Mouse (Mus musculus) gastrocnemius, postnatal 10 days (tissue): ENCODE data around the gene Agxt. TPM values are rescaled to one million over a fixed set of nuclear protein-coding genes. Genes with fewer than 3 reads are reported as not detected.
A peak's percentile ranks its signal among the peaks of the same experiment; 100 is the strongest.

ENCODE experiments used
- DNase-seq: peaks from one replicate; pipeline ENCODE4 v3.0.0; 2021; ENCODE audit warnings: mixed read lengths
- total RNA-seq, 2 experiments: library from RNA; stranded (reverse); gene quantifications; 2 replicates each; pipeline ENCODE4 v1.2.3; 2021

Agxt gene
- total RNA-seq, 2 experiments from 2014 or later = 0.23 TPM; not detected in 1

GRCm38 (mm10) chr1:93150907-93151661 is 16.0 kb downstream of the Agxt start:
- DNase-seq = no peak

GRCm38 (mm10) chr1:93157566-93157965 is 22.5 kb downstream of the Agxt start:
- DNase-seq = no peak

- DNase-seq = no peak
These were observed 23.9 kb downstream of the Agxt start for GRCm38 (mm10) chr1:93158916-93159315.

GRCm38 (mm10) chr1:93159566-93160500 is 24.8 kb downstream of the Agxt start:
- no peak for DNase-seq

- DNase-seq = no peak
These were observed 25.6 kb downstream of the Agxt start, which contains the start of gene 2310007B03Rik for GRCm38 (mm10) chr1:93160501-93161133. TSS of gene 2310007B03Rik (minus strand) at chr1:93160948.

- DNase-seq = no peak
These were observed 26.3 kb downstream of the Agxt start for GRCm38 (mm10) chr1:93161350-93161749.

GRCm38 (mm10) chr1:93161921-93162320 is 26.9 kb downstream of the Agxt start:
- DNase-seq = no peak

- DNase-seq = no peak
These were observed 27.5 kb downstream of the Agxt start for GRCm38 (mm10) chr1:93162588-93162987.

GRCm38 (mm10) chr1:93165447-93165846 is 30.4 kb downstream of the Agxt start:
- no peak for DNase-seq

- DNase-seq = no peak
These were observed 31.5 kb downstream of the Agxt start for GRCm38 (mm10) chr1:93166346-93167079.

- DNase-seq = no peak
These were observed 33.3 kb downstream of the Agxt start, which contains the start of gene Crocc2 for GRCm38 (mm10) chr1:93168295-93168775. TSS of gene Crocc2 (plus strand) at chr1:93168725.

- DNase-seq = no peak
These were observed 38.6 kb downstream of the Agxt start for GRCm38 (mm10) chr1:93173665-93174064.

- DNase-seq = peak; percentile 90
These were observed 39.4 kb downstream of the Agxt start for GRCm38 (mm10) chr1:93174399-93174798.

GRCm38 (mm10) chr1:93175849-93176248 is 40.8 kb downstream of the Agxt start:
- DNase-seq = no peak

- peak; percentile 74 for DNase-seq
These were observed 41.7 kb downstream of the Agxt start for GRCm38 (mm10) chr1:93176525-93177332.

- DNase-seq = no peak
These were observed 47.2 kb downstream of the Agxt start for GRCm38 (mm10) chr1:93182281-93182680.

- no peak for DNase-seq
These were observed 49.2 kb downstream of the Agxt start for GRCm38 (mm10) chr1:93184071-93184828.

GRCm38 (mm10) chr1:93190726-93191305 is 55.8 kb downstream of the Agxt start:
- no peak for DNase-seq

- DNase-seq = no peak
These were observed 59.9 kb downstream of the Agxt start for GRCm38 (mm10) chr1:93194961-93195360.
